Mouse (Mus musculus): Measurements from ENCODE around the gene Fam221b.

Fam221b gene

DNA sequence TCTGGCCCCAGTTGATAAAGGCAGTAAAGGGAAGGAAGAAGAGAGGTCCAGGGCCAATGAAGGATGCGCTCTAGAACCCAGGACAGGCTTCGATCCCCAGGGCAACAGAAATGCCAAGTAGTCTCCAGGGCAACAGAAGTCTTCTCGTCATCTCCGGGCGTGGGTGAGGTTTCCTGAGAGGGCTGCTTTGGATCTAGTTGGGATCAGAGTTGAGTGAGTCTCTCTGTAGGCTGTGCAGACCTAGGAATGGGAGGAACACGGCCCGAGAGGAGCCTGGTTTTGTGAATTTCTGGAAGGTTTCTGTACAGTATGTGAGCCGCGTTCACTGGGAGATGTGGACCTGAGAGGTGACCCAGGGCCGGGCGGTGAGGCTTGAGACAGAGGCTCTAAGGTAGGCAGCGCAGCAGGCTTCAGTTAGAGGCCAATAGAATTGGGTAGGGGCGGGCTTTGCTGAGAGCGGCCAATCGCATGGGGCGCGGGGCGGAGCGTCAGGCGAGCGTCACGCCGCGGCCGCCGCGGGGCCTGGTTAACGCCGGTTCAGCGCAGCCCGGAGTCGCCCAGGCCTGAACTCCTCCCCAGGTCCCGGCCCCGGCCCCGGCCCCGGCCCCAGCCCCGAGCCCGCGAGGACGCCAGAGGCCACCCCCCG, at the start of gene Fam221b, which contains the start of gene Tmem8b:
Gene Fam221b (minus strand): TSS at position 364 of the 646 bp plus-strand sequence.
Gene Tmem8b (plus strand): TSS at position 190 of the 646 bp plus-strand sequence.
- DNase-seq = peak; percentile 92

GRCm38 (mm10) chr4:43713652-43714219, 44.8 kb upstream of the Fam221b start:
- peak; percentile 51 for DNase-seq

DNA sequence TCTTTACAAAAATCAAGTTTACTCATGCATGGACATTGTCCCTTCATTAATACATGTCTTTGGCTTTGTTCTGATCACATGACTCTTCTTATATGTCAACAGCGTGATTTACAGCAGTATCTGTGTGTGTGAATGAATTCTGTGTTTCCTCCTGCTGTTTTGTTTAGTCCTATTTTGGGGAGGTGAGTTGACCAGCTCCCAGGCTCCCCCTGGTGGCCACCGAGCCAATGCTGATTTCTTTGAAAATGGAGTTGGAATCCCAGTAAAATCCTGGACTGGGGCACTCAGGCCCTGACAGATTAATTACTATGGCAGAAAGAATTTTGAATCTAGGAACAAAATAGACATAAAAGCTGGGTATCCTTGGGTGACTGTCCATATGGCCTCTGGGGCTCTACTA, 42.9 kb upstream of the Fam221b start:
- peak; percentile 86 for DNase-seq

DNA sequence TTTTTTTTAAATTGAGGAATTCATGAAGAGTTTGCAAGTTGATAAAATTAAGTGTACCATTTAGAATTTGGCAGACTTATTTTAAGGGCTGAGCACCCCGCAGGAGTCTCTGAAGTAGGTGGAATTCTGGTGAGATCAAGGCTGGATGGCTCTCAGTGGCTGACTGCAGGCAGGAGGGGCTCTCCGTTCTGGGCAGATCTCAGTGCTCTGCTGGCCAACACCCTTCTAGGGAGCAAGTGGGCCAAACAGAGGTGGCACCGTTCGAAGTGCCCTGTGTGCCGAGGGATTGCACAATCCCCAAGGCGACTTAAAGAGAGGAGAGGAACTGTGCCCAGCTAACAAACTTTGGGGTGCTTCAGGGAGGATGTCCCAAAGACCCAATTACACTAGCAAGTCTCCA, 40.9 kb upstream of the Fam221b start, which contains the start of gene Olfr71:
Gene Olfr71 (minus strand): TSS at position 387 of the 400 bp plus-strand sequence.
- no peak for DNase-seq

DNA sequence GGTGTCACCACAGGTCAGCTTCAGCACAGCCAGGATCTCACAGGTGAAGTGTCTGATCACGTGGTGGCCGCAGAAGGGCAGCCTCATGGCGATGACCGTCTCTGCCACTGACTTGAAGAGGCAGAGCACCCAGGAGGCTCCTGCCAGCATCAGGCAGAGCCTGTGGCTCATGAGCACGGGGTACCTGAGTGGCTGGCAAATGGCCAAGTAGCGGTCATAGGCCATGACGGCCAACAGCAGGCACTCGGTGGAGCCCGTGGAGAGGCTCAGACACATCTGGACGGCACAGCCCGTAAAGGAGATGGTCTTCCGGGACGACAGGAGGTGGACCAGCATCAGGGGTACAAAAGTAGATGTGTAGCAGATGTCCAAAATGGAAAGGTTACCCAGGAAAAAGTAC, 37.0 kb upstream of the Fam221b start:
- DNase-seq = no peak

DNA sequence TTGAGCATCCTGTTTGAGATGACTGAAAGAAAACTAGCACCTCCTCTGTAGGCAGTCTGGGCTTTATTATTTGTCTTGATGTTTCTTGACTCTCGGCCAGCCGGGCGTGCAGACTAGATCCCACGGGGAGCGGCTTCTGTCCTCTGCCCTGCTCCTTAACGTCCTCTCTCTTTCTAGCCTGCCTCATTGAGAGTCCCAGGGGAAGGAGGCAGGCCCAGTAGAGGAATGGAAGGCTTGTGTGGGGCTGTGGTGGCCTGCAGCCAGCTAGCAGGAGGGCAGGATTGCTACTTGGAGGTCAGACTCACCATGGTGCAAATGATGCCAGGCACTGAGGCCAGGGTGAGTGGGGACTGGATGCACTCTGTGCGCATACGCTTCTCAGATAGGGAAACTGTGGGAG, 34.9 kb upstream of the Fam221b start:
- peak; percentile 31 for DNase-seq

DNA sequence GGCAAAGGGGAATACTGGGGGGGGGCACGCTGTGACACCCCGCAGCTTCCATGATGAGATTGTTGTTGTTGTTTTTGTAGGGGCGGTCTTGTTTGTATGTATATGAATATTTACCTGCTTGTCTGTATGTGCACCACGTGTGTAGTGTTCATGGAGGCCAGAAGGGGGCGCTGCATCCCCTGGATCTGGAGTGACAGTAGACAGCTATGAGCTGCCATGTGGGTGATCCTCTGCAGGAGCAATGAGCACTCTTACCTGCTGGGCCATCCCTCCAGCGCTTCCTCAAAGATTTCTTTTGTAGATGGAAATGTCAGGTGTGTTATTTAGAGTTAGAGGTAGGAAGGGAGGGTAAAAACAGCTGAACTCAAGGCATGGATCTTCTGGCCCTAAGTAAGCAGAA, 34.5 kb upstream of the Fam221b start:
- no peak for DNase-seq

DNA sequence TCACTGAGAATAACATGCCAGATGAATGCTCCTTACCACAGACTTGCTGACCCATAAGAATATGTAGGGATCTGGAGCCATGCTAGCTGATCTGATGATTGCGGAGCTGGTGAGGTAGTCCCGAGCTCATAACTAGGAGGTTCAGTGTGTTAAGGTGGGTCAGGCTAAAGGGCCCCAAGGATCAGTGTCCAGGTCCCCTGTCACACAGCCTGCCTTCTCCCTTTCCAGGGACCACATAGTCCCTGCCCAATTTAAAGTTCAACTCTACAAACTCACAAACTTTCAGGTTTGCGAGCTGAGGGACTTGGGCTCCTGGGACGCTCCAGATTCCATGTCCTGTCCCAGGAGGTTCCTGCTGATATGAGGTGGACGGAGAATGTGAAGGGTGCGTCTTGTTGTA, 31.8 kb upstream of the Fam221b start, which contains the start of gene Olfr70:
Gene Olfr70 (minus strand): TSS at position 101 of the 400 bp plus-strand sequence.
- DNase-seq = no peak

DNA sequence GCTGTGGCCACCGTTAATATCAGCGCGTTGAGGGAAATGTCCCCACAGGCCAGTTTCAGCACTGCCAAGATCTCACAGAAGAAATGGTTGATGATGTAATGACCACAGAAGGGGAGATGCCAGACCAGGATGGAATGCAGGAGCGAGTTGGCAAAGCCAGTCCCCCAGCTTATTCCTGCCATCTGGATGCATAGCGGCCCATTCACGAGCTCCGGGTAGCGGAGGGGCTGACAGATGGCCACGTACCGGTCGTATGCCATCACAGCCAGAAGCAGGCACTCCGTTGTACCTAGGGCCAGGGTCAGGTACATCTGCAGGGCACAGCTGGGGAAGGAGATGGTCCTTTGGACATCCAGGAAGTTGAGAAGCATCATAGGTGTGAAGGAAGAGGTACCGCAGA, 27.6 kb upstream of the Fam221b start:
- DNase-seq = no peak

GRCm38 (mm10) chr4:43695249-43695671, 26.3 kb upstream of the Fam221b start:
- peak; percentile 46 for DNase-seq

DNA sequence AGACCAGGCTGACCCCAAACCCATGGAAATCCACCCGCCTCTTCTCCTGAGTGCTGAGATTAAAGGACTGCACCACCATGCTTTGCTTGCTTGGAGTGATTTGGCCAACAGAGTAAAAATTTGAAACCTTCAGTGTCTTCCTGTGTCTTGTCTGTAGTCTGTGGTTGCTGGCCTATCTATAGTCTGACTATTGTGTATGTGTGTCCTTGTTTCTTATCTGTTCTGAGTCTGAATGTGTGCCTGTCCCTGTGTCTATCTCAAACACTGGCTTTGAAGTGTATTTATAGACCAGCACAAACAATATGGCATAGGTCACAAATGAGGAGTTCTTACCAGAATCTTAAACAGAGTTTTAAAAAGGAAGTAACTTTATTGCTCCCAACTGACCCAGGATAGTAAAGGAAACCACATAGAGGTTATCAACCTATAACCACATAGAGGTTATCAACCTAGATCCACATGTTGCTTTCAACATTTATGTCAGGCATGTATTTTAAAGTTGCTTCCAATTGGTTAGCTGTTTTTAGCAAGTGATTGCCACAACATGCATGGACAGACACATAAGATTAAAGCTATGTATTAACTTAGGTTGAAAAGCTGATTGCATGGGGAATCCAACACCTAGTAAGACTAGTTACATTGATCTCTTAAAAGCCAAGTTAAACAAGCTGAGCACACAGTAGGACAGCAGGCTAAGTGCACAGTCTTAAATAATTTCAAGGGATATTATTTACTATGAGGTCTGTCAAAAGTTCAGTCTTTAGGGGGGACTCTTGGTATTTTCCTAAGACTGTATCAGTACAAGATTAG, 25.7 kb upstream of the Fam221b start:
- no peak for DNase-seq

DNA sequence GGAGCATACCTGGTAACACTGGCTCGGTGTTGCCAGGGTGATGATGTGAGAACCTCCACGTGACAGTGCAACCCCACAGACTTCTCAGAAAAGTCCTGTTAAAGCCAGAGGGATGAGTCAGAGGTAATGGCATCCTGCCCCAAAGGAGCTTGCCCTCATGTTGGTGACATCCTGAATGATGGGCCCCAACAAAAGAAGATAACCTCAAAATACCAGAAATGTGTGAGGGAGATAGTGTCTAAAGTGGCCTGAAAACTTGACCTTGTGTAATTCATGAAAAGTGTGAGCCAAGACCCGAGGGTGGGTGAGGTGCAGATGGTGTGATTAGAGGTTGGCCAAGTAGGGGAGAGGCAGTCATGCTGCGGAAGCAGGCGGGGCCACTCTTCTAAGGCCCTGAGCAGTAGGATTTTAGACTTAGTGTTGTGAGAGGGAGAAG, 24.9 kb upstream of the Fam221b start:
- DNase-seq = no peak

- DNase-seq = no peak
These were observed 22.1 kb upstream of the Fam221b start for GRCm38 (mm10) chr4:43691026-43691425.

- DNase-seq = no peak
These were observed 21.1 kb upstream of the Fam221b start for GRCm38 (mm10) chr4:43690021-43690420.

DNA sequence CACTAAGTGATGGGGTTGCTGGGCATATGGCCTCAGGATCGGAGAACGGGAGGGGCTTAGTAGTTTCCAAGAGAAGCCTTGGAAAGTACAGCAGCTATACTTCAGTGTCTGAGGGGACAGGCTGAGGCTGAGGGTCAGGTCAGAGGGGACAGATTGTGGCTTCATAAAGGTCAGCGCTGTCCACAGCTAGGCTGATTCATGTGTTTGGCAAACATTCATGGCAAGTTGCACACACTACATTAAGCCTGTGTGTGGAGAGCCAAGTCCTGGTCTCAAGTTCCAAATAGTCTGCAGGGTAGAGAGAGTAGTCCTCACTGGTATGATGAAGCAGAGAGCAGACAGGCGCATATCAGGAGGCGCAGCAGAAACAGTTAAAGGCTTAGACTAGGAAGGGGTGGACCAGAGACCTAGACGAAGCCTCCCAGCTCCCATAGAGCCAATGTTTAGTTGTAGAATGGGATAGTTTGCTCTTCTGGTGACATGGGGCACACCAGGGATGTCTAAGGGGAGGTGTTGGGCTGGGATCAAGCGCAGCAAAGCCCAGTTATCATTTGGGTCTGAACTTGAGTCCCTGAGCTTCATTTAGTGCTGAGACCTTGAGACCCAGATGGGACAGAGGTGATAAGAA, 10.6 kb upstream of the Fam221b start:
- peak; percentile 28 for DNase-seq

GRCm38 (mm10) chr4:43678541-43678940, 9.6 kb upstream of the Fam221b start:
- no peak for DNase-seq

GRCm38 (mm10) chr4:43675608-43676007, 6.7 kb upstream of the Fam221b start:
- no peak for DNase-seq

DNA sequence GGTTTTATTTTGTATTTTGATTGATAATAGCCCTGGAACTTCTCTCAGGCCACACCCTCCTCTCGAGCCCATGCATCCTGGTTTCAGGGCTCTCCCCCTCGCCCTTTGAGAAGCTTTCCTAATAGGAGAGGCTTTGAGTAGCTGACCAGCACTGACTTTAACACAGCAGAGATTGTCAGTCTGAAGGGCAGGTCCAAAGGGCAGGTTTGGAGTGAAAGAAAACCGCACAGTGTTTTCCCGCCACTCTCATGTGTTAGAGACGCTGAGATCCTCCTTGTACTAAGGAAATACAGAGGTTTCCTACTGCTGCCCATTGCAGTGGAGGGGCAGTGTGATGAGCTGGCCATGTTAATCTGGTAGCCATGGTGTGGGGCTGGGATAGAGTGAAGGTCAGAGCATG, 6.0 kb upstream of the Fam221b start:
- no peak for DNase-seq

DNA sequence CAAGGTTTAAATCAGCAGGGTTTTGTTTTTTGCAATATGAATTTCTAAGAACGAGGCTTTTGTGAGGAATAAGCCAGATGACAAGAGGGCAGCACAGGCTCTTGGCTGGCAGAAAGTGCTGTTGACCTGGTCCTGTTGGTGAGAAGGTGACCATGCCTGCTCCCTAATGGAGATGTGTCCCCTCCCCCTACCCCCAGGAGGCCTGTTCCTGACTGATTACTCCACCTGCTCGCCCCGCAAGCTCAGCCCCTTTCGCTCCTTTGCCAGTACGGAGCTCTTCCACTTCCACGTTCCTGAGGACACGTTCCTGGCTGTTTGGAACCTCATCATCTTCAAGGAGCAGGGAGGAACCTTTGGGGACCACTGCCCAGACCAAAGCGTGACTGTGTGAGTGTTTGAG, 4.8 kb upstream of the Fam221b start:
- DNase-seq = no peak

DNA sequence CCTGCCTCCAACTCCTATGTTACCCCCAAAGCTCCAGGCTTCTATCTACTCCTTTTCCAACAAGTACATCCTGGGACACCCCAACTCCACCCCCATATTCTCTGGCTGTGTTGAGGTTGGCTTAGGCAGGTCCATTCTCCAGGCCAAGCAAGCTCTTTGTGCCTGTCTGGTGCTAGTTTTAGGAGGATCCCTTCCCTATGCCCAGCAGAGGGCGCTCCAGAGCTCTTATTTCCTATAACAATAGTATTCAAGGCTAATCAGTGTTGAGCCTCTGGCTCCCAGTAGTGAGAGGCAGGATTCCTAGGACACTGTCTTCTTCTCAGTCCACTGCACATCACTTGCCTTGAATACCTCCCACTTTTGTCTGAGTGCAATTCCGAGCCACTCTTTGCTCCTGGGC, 3.1 kb upstream of the Fam221b start:
- peak; percentile 92 for DNase-seq

GRCm38 (mm10) chr4:43669428-43669794, 466 bp upstream of the Fam221b start:
- DNase-seq = no peak

GRCm38 (mm10) chr4:43666412-43666811, 2.5 kb downstream of the Fam221b start:
- no peak for DNase-seq

GRCm38 (mm10) chr4:43657146-43657545, 11.8 kb downstream of the Fam221b start:
- no peak for DNase-seq

All from kidney, adult 18-20 months (tissue).